Mouse (Mus musculus) hindlimb bud, embryonic 11.5 days (tissue): Measurements from ENCODE around the gene Ackr3.

Experiments
- DNase-seq: peaks from one replicate; pipeline ENCODE4 v3.0.0-alpha.2; 2012; ENCODE audit warnings: low read depth, low spot score; ENCODE audit errors: extremely low spot score

Gene Ackr3

DNA sequence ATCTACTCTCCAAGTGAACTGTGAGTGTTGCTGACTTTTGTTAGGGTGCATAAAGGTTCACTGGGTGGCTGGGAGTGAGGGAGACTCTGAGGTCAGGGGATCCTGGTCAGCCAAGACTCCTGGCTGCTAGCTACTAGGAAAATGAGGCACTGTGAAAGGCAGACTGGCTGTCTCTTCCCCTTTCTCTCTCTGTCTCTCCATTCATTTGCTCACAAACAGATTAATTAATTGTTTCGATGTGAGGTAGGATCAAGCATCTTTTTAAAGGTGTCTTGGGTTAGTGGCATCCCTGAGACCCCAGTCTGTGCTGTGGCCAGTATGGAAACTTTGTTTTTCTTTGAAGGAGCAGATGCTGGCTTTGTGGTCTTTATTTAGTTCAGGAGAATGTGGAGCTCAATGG lies 1.0 kb downstream of the Ackr3 start:
- DNase-seq: no peak

DNA sequence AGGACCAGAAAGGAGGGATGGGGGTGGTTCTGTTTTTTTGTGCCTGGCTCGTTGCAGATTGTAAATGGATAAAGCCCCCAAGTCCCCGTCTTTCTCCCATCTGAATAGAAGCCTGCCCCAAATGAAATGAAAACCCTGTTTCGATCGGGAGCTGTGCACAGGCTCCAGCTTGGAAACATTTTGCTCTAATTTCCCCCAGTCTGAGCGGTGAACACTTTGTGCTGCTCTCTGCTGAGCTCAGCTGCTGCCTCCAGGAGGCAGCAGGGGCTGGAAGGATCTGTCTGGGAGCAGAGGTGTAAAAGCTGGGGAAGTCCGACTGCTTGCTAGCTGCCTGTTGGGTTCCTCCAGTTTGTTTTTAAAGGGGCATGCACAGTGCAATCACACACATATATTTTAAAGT lies 1.4 kb downstream of the Ackr3 start:
- DNase-seq: no peak

DNA sequence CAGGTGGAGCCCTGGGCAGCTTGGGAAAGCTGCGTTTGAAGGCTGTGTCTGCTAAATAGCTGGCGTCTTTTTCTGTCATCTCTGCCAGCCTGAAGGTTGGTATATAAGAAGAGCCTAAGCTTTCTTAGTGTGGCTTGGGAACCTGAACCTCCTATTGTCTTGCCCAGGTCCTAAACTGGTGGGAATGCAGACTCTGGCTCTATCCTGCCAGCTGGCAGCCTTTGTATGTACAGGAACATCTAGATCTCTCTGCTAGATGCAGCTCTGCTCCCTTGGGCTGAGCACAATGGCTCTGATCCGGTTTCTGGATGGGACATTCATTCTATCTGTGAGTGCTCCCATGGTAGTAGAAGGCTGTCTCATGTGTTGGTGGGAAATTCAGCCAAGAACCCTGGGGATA lies 2.9 kb downstream of the Ackr3 start:
- DNase-seq: no peak

DNA sequence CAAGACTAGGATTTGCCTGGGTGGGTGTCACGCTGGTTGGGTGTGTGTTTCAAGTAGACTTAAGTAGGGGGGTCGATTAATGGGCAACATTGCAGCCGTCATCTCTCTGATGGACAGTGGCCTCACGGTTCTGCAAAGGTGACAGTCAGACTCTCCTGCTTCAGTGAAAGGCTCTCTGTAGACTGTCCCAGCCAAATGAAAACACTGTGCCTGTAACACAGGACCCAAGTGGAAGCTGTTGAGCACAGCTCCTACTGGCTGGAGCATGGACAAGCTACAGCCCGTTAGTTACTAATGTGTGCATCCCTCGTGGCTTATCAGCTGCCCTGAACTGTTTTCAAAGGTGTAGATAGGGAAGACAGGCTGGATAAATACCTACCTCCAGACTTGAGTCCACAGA lies 3.5 kb downstream of the Ackr3 start:
- DNase-seq: no peak

DNA sequence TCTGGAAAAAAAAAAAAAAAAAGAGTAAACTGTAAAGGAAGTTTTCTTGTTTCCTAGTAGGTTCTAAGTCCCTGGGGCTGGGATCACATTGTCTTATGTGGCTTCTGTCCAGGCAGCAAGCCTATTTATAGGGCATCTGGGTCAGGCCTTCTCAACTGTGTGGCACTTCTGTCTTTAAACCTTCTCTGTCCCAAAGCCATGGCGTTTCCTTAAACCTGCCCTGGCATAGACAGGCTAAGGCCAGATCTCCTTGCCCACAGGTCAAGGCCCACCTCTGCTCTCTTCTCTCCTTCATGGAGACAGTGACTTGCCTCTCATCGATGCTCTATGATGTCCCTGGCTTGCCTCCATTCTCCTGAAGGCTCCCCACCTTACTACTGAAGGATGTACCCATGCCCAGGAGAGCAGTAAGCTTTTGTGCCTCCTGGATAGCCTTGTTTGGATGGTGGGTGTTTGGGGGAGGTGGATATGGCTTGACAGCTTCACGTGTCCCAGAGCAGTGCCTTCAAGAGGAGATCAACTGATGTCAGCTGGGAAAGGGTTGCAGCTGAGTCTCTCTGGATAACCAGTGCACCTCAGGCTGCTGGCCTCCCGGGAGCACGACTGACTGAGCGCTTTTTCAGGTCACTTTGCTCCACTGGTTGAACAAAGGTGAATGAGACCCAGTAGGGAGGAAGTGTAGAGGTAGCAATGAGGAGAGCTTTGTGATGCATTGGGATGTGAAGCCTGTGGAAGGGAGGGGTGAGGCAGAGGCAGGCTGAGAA lies 4.1 kb downstream of the Ackr3 start:
- no peak for DNase-seq

DNA sequence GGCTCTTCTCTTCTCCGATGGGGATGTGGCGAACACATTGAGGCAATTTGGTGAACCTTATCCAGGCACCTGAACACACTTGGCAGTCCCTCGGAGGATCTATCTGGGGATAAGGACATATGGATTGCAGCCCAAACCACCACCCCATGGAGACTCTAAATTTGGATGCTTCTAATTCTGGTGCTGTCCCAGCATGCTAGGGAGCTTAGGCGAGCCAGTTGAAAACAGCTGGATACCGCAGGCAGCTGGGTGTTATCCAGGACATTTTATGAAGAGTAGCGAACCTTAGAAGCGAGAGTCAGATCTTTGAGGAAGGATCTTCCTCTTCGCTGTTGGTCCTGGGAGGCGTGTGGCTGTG lies 4.7 kb downstream of the Ackr3 start:
- no peak for DNase-seq

DNA sequence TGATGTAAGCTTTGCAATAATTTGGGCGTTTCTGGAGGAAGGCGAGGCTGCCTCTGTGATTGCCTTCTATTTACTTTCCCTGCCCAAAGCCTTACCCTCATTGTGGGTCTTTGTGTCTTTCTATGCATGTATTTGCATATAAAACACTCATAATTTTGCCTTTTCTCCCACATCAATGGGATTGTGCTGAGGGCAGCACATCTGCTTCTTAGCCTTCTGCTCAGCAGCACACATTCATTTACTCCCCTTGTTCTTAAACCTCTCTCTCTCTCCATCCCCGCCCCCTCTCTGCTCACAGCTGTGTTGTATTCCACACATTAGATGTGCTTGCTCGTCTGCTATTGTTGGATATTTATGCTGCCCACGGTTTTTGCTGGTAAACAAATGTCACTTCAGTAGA lies 5.3 kb downstream of the Ackr3 start:
- DNase-seq: no peak

DNA sequence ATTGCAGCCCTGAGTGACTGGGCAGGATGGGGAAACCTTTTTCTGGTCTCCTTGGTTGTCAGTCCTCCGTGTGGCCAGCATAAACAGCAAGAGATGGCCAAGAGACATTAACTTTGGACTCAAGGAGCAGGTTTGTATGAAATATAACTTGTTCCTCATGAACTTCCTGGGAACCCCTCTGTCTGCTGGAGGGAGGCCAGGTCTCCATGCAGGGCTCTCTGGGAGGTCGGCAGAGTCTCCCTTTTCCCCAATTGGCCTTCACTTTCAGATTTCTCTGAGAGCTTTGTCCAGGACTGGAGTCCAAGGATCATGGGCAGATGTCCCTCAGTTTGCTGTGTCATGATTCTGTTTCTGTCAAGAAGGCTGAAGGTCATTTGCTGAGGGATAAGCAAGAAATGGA lies 6.0 kb downstream of the Ackr3 start:
- DNase-seq: no peak

DNA sequence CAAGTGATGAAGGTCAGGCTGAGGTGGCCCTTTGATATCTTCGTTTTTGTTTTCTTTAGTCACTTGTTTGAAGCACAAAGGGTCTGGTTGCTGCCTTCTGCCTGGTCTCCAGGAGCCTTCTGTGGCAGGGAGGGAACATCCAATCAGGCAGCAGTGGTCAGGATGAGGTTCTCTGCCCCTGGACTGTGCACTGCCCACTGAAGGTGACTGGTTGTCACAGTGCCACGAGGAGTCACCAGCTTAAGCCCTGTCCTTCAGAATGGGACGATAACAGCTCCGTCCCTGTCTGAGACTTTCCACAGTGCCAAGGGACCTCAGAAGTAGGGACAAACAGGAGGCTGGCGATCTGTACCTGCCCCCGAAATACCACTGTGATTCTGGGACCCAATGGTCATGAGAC lies 6.6 kb downstream of the Ackr3 start:
- DNase-seq: no peak

DNA sequence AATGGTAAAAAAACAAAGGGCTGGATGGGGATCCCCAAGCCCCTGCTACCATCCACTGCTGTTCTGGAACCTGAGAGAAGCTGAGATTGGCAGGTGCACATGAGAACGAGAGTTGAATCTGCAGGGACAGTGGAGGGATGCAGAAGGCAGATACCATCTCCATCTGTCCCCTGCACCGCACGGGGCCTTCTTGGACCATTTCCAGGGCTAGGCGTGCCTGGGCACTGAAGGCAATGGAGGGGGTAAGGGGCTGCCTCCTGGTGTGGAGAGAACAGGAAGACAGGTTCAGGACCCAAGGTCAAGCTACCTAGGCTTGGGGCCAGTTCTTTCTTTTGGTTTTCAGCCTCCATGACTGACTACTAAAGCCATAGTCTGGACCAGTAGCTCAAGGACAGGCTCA lies 7.0 kb downstream of the Ackr3 start:
- DNase-seq: no peak

DNA sequence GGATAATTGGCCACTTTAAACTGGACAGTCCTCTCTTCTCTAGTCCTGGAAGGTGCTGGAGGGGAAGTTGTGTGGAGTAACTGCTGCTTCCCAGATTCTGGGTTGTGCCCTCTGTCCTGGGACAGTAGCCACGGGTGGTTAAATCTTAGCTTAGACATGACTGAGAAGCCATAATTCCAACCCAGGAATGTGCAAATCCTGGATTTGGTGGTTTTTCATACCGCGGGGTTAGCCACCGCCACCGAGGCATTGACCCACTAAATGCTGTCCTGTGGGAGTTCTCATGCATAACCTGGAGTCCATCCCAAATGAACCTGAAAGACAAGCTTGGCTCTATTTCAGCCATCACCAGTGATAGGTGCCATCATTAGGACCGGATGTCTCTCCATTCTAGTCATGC lies 8.6 kb downstream of the Ackr3 start:
- DNase-seq: no peak

DNA sequence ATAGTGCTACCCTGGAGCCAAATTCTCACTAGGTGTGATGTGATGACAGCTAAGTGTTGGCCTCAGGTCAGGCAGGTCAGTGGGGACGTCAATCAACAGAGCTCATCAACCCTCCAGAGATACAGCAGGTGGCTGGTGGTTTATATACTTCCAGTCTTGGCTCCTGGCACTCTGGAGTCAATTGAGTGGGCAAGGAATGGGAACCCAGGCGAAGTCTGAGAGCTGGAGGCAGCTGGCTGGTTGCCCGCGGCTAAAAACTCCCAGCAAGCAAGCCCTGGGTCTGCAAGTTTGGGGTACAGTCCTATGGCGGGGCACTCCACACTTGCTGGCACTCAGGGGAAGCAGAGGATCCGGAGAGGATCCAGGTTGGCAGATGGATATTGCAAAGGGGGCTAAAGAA lies 9.1 kb downstream of the Ackr3 start:
- DNase-seq: no peak

DNA sequence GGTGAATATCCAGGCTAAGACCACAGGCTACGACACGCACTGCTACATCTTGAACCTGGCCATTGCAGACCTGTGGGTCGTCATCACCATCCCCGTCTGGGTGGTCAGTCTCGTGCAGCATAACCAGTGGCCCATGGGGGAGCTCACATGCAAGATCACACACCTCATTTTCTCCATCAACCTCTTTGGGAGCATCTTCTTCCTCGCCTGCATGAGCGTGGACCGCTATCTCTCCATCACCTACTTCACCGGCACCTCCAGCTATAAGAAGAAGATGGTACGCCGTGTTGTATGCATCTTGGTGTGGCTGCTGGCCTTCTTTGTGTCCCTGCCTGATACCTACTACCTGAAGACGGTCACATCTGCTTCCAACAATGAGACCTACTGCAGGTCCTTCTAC lies 10.2 kb downstream of the Ackr3 start:
- no peak for DNase-seq

DNA sequence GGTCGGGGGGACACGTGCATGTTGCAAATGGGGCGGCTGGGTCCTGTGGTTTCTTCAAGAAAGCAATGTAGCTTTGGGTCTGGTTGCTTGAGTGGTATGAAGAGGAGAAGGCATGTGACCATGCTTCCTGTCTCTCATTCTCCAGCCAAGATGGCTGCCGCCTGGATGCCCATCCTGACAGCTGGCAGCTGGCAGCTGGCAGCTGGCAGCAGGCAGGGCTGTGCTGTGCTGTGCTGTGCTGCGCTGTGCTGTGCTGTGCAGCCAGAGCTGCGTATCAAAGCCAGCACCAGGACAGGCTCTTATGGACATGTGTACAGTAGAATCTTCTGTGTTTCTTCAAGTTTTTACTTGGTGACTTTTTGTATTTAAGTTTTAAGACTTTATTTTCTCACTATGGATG lies 11.1 kb downstream of the Ackr3 start:
- no peak for DNase-seq

DNA sequence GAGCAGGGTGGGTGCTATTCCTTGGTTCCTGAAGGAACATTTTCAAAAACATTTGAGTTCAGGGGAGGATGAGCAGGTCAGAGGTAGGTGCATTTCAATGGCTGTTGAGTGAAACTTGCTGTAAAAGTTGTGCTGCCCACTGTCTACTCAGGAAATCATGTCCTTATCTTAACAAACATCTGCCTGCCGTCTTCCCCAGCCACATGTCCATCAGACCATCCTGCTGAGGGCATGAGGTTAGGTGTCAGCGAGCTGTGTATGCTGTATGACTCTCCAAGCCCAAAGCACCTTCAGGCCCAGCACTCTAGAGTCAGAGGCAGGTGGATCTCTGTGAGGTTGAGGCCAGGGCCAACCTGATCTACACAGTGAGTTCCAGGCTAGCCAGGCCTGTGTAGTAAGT lies 12.1 kb downstream of the Ackr3 start:
- no peak for DNase-seq

DNA sequence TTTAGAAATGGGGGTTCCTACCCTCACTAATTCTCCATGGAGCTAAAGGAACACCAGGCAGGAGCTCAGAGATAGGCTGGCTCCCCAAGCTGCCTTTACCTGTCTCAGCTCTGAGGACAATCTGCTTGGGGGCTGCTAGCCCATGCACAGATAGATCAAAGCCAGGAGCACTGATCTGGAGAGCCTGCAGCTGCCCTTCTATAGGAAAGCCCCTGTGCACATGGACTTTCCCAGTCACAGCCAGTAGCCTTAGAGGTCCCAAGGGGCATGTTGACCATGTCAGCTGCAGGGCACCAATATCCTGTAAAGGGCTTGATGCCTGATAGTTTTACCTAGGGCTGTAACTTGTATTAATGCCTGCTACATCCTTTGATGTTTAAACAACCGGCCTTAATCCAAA lies 12.6 kb downstream of the Ackr3 start:
- DNase-seq: no peak

DNA sequence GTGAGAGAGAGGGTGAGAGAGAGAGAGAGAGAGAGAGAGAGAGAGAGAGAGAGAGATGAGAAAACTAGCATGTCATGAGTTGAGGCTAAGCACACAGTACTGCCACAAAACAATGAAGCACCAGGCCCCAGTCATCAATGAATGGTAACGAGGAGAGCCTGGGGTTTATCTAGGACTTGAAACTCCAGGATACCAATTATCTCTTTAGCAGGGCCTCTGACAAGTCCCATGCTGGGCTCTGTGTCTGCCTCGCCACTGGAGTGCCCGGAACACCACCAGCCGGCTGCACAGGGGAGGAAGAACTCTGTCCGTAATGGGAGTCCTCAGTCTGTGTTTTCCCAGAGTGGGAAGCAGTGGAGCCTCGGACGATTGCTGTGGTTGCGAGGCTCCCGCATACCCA lies 16.5 kb downstream of the Ackr3 start:
- no peak for DNase-seq

DNA sequence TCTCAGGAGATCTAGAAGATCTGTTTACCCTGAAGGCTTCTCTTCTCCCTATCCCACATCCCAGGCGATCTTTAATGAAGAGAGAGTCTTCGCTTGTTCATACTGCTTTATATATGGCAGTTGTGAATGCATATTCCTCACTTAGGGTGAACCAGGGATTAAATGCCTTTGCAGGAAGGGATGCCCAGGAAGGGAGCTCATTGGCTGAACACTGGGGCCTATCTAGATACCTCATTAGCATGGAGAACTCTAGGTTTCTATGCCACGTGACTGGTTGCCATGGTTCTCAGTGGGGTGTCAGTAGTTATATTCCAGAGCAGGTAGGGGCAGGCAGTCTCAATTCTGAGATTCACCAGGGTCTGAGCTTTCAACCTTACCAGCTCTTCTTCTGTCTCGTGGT lies 17.1 kb downstream of the Ackr3 start:
- DNase-seq: no peak

DNA sequence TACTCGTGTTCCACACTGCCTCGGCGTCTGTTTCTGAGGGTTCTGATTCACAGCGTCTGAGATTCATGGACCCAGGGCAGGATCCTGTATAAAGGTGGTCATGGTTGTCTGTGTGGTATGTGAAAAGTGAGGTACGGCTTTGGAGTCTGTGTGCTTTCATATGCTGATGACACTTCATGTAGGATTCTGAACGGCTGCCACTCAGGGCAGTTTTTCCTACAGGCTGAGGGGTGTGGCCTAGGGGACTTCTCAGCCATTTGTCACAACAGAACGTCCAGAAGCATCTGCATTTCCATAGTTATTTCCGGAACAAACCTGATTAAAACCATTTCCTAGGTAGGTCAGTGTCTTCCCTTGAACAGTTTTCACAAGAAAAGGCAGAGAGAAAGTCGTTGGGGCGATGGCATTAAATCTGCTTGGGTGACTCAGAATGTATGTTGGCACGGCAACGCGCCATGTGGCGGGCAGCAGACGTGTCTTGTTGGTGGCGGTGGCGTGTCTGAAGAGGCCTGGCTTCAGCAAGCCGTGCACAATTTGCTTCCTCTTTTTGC lies 18.1 kb downstream of the Ackr3 start:
- no peak for DNase-seq

DNA sequence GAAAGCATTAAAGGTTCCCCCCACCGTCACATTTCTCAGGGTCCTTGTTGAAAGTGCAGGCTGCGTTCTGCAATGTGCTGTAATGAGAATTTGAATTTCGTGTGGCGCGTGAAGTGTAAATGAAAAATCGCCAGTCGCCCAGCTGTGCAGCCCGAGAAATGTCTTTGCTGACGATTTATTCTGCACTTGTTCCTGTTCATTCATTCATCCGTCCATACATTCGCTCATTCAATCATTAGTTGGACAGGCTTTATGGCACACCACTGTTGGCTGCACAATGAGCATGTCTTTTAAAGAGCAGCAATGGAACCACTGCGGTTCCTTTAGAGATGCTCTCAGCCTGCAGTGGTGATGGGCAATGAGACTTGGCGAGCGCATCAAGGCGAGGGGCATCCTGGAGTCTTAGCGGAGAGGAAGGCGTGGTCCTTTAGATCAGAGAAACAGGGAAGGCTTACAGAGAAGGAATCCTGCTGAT lies 18.7 kb downstream of the Ackr3 start:
- no peak for DNase-seq

DNA sequence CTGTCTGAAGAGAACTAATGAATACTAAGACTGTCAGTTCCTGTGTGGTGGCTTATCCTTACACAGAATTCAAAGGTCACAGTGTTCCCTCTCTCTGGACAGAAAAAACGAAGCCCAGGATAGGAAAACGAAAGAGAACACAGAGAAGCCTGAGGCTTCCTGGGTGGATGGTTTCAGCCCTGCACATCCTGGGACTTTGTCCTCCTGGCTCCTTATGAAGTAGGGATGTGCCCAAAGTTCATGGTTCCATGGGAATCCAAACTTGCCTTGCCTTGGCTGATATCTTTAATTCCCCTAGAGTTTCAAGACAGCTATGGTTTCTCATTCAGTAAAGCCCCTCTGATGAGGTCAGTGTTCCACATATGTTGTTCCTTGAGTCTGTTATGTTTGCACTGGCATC lies 19.2 kb downstream of the Ackr3 start:
- no peak for DNase-seq

DNA sequence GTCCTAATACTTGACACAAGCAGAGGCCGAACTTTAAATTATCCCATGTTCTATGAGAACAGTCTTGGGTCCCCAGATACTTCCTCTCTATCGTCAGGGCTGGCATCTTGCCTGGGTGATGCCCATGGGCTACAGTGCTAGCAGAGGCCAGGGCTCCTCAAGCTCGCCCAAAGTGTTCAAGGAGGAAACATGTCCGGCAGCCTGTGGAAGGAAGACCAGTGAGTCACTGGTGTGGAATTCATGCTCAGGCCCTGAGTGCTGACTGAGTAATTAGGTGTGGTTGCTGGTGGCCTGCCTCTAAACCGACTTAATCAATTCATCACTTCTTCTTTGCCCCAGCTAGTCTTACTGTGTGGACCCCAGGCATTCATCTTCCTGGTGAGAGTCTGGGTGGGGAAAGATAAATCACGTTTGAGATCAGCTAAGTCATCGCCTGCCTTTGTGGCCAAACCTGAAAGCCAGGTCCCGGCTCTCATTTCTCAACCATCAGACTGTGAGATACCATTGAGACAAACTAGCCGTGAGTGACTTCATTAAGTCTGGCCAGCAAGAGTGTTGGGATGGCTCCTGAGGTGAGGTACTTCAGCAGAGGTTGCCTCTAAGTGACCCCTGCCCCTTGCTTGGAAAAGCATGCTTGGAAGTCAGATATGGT lies 21.9 kb downstream of the Ackr3 start:
- no peak for DNase-seq
